Mouse (Mus musculus) gastrocnemius, adult 18-20 months (tissue): ENCODE data around the gene Vstm5. TPM values are rescaled to one million over a fixed set of nuclear protein-coding genes. Genes with fewer than 3 reads are reported as not detected.
"Not testable (repeated sequence)": the region's sequence is repeated elsewhere in the genome, so short reads cannot be mapped to it uniquely, and the experiment has no call there.

Experiments
- DNase-seq: peaks from one replicate; pipeline ENCODE4 v3.0.0; 2021; ENCODE audit warnings: low spot score
- total RNA-seq, 2 experiments: library from RNA; stranded (reverse); gene quantifications; 2 replicates each; pipeline ENCODE4 v1.2.3; 2021

The Vstm5 gene
- total RNA-seq, 2 experiments from 2014 or later = 0.14 TPM; not detected in 1

- DNase-seq = no peak
Measured at GRCm38 (mm10) chr9:15261980-15262379, 23.1 kb downstream of the Vstm5 start.

- DNase-seq = no peak
Measured at GRCm38 (mm10) chr9:15263487-15263886, 24.6 kb downstream of the Vstm5 start.

- DNase-seq = no peak
Measured at GRCm38 (mm10) chr9:15273981-15274380, 35.1 kb downstream of the Vstm5 start.

GRCm38 (mm10) chr9:15276855-15277254 lies 38.0 kb downstream of the Vstm5 start:
- no peak for DNase-seq

GRCm38 (mm10) chr9:15278343-15278742 lies 39.5 kb downstream of the Vstm5 start:
- DNase-seq = no peak

GRCm38 (mm10) chr9:15279139-15279648 lies 40.3 kb downstream of the Vstm5 start:
- no peak for DNase-seq

GRCm38 (mm10) chr9:15279649-15280490 lies 41.0 kb downstream of the Vstm5 start, which contains the start of gene Med17:
Gene Med17 (minus strand): TSS chr9:15279931.
- peak; percentile 93 for DNase-seq

- no peak for DNase-seq
Measured at GRCm38 (mm10) chr9:15280491-15280879, 41.6 kb downstream of the Vstm5 start.

- no peak for DNase-seq
Measured at GRCm38 (mm10) chr9:15285443-15285842, 46.6 kb downstream of the Vstm5 start.

- no peak for DNase-seq
Measured at GRCm38 (mm10) chr9:15287846-15288245, 49.0 kb downstream of the Vstm5 start.

- DNase-seq = no peak
Measured at GRCm38 (mm10) chr9:15288402-15288801, 49.6 kb downstream of the Vstm5 start.

GRCm38 (mm10) chr9:15289251-15289650 lies 50.4 kb downstream of the Vstm5 start:
- DNase-seq = no peak

GRCm38 (mm10) chr9:15297112-15297511 lies 58.3 kb downstream of the Vstm5 start:
- no peak for DNase-seq

- DNase-seq = no peak
Measured at GRCm38 (mm10) chr9:15298451-15298850, 59.6 kb downstream of the Vstm5 start.

- DNase-seq = no peak
Measured at GRCm38 (mm10) chr9:15300056-15300455, 61.2 kb downstream of the Vstm5 start.

GRCm38 (mm10) chr9:15301399-15301798 lies 62.6 kb downstream of the Vstm5 start:
- peak; percentile 55 for DNase-seq

GRCm38 (mm10) chr9:15302006-15302405 lies 63.2 kb downstream of the Vstm5 start:
- DNase-seq = not testable (repeated sequence)

- no peak for DNase-seq
Measured at GRCm38 (mm10) chr9:15302881-15303280, 64.0 kb downstream of the Vstm5 start.

- peak; percentile 98 for DNase-seq
Measured at GRCm38 (mm10) chr9:15305503-15306397, 66.9 kb downstream of the Vstm5 start, which contains the start of gene Taf1d. Gene Taf1d (plus strand): TSS chr9:15306214.

- peak; percentile 45 for DNase-seq
Measured at GRCm38 (mm10) chr9:15306398-15307119, 67.7 kb downstream of the Vstm5 start, which contains the start of gene 4931406C07Rik. Gene 4931406C07Rik (minus strand): TSS chr9:15306448.

- no peak for DNase-seq
Measured at GRCm38 (mm10) chr9:15307257-15307656, 68.4 kb downstream of the Vstm5 start.
